Mouse (Mus musculus): ENCODE measurements around the gene Usf3. TPM values are rescaled to one million over a fixed set of nuclear protein-coding genes. Genes with fewer than 3 reads are reported as not detected.

Usf3 gene
- total RNA-seq, 2 experiments from 2014 or later, result 22.9 to 25.6 TPM

GRCm38 (mm10) chr16:44172297-44173154 is 520 bp upstream of the Usf3 start:
- peak; percentile 99 to 100 for DNase-seq

- DNase-seq, result no peak
Observed at GRCm38 (mm10) chr16:44173966-44174530, 1.0 kb downstream of the Usf3 start.

- DNase-seq, result no peak
Observed at GRCm38 (mm10) chr16:44175001-44175400, 2.0 kb downstream of the Usf3 start.

- no peak for DNase-seq
Observed at GRCm38 (mm10) chr16:44176511-44176910, 3.5 kb downstream of the Usf3 start.

GRCm38 (mm10) chr16:44178555-44178954 is 5.5 kb downstream of the Usf3 start:
- no peak for DNase-seq

GRCm38 (mm10) chr16:44182597-44182996 is 9.6 kb downstream of the Usf3 start:
- DNase-seq, result no peak

GRCm38 (mm10) chr16:44184769-44185168 is 11.7 kb downstream of the Usf3 start:
- no peak for DNase-seq

GRCm38 (mm10) chr16:44187172-44187571 is 14.1 kb downstream of the Usf3 start:
- DNase-seq, result no peak

GRCm38 (mm10) chr16:44188766-44189165 is 15.7 kb downstream of the Usf3 start:
- no peak for DNase-seq

- no peak for DNase-seq
Observed at GRCm38 (mm10) chr16:44190032-44190431, 17.0 kb downstream of the Usf3 start.

- DNase-seq, result no peak
Observed at GRCm38 (mm10) chr16:44190968-44191367, 17.9 kb downstream of the Usf3 start.

GRCm38 (mm10) chr16:44199066-44199703 is 26.1 kb downstream of the Usf3 start:
- DNase-seq, result no peak

GRCm38 (mm10) chr16:44200146-44200545 is 27.1 kb downstream of the Usf3 start:
- DNase-seq, result no peak

GRCm38 (mm10) chr16:44204331-44204730 is 31.3 kb downstream of the Usf3 start:
- no peak for DNase-seq

- DNase-seq, result no peak
Observed at GRCm38 (mm10) chr16:44205973-44206372, 32.9 kb downstream of the Usf3 start.

- no peak for DNase-seq
Observed at GRCm38 (mm10) chr16:44210156-44211053, 37.4 kb downstream of the Usf3 start.

GRCm38 (mm10) chr16:44211054-44211414 is 38.0 kb downstream of the Usf3 start:
- DNase-seq, result no peak

GRCm38 (mm10) chr16:44212703-44213102 is 39.7 kb downstream of the Usf3 start:
- DNase-seq, result no peak

GRCm38 (mm10) chr16:44215513-44215912 is 42.5 kb downstream of the Usf3 start:
- no peak for DNase-seq

- DNase-seq, result no peak
Observed at GRCm38 (mm10) chr16:44216417-44216816, 43.4 kb downstream of the Usf3 start.

- DNase-seq, result no peak
Observed at GRCm38 (mm10) chr16:44221463-44221862, 48.4 kb downstream of the Usf3 start.

- DNase-seq, result no peak
Observed at GRCm38 (mm10) chr16:44226706-44227291, 53.8 kb downstream of the Usf3 start.
